Mouse (Mus musculus): ENCODE data around the gene Fam193a. TPM values are rescaled to one million over a fixed set of nuclear protein-coding genes. Genes with fewer than 3 reads are reported as not detected.

Gene Fam193a
- polyA plus RNA-seq, 1 experiment from 2014 or later: 8.9 TPM

- H3K36me3 ChIP-seq (ENCODE audit: control insufficient read depth, insufficient read depth, low read length): no peaks in the 10 kb centered on the region
- no peaks in the 10 kb centered on the region for H3K27me3 ChIP-seq (replicated peaks; ENCODE audit: control insufficient read depth, insufficient read depth, low read length)
- peak within 1 kb of the TSS; percentile 90 for H3K4me2 ChIP-seq
- H3K9me3 ChIP-seq (ENCODE audit: control insufficient read depth, low read length): no peaks in the 10 kb centered on the region
- peak within 1 kb of the TSS; percentile 87 for H3K4me3 ChIP-seq (ENCODE audit: low read depth, low read length)
- H3K9ac ChIP-seq (ENCODE audit: low read depth, low read length): peak within 1 kb of the TSS; percentile 100
- H3K4me1 ChIP-seq (replicated peaks; ENCODE audit: control insufficient read depth, insufficient read depth, low read length): peaks cover 15% of the 10 kb centered on the region
- WGBS: under 1% methylated on average over 66 of the region's 67 CpGs
- peak; percentile 97 for DNase-seq (ENCODE audit: low spot score)
- peak within 1 kb of the TSS; percentile 97 for H3K27ac ChIP-seq (ENCODE audit: low read depth, low read length)
- ATAC-seq (replicated peaks; ENCODE audit: low FRiP score): peak; percentile 94
Observed at GRCm38 (mm10) chr5:34336097-34336774, 33.5 kb upstream of the Fam193a start, which contains the start of gene Rnf4. Gene Rnf4 (plus strand): TSS chr5:34336289.

GRCm38 (mm10) chr5:34336775-34337450, 32.8 kb upstream of the Fam193a start:
- H3K36me3 ChIP-seq (ENCODE audit: control insufficient read depth, insufficient read depth, low read length): no peaks in the 10 kb centered on the region
- under 1% methylated on average over 42 of the region's 42 CpGs for WGBS
- DNase-seq (ENCODE audit: low spot score) (peak; percentile 79), ATAC-seq (replicated peaks; ENCODE audit: low FRiP score) (peak; percentile 58)
- peak overlapping the region; percentile 97 for H3K27ac ChIP-seq (ENCODE audit: low read depth, low read length)
- no peaks in the 10 kb centered on the region for H3K27me3 ChIP-seq (replicated peaks; ENCODE audit: control insufficient read depth, insufficient read depth, low read length)
- H3K9me3 ChIP-seq (ENCODE audit: control insufficient read depth, low read length): no peaks in the 10 kb centered on the region
- H3K4me2 ChIP-seq: peak overlapping the region; percentile 90
- peaks cover 15% of the 10 kb centered on the region for H3K4me1 ChIP-seq (replicated peaks; ENCODE audit: control insufficient read depth, insufficient read depth, low read length)
- peak overlapping the region; percentile 100 for H3K9ac ChIP-seq (ENCODE audit: low read depth, low read length)
- peak overlapping the region; percentile 87 for H3K4me3 ChIP-seq (ENCODE audit: low read depth, low read length)

- Histone ChIP-seq H3K9ac (ENCODE audit: low read depth, low read length) (no peak overlapping the region), H3K36me3 (ENCODE audit: control insufficient read depth, insufficient read depth, low read length) (peaks cover 17% of the 10 kb centered on the region), H3K4me2 (no peak overlapping the region), H3K27ac (ENCODE audit: low read depth, low read length) (no peak overlapping the region), H3K4me3 (ENCODE audit: low read depth, low read length) (no peak overlapping the region), H3K9me3 (ENCODE audit: control insufficient read depth, low read length) (no peaks in the 10 kb centered on the region), H3K27me3 (replicated peaks; ENCODE audit: control insufficient read depth, insufficient read depth, low read length) (no peaks in the 10 kb centered on the region), H3K4me1 (replicated peaks; ENCODE audit: control insufficient read depth, insufficient read depth, low read length) (peaks cover 15% of the 10 kb centered on the region)
- 80% methylated on average over 6 of the region's 6 CpGs for WGBS
- ATAC-seq (replicated peaks; ENCODE audit: low FRiP score) (no peak), DNase-seq (ENCODE audit: low spot score) (no peak)
Observed at GRCm38 (mm10) chr5:34340246-34340645, 29.5 kb upstream of the Fam193a start.

- DNase-seq (ENCODE audit: low spot score) (no peak), ATAC-seq (replicated peaks; ENCODE audit: low FRiP score) (no peak)
- Histone ChIP-seq H3K9me3 (ENCODE audit: control insufficient read depth, low read length) (no peaks in the 10 kb centered on the region), H3K27ac (ENCODE audit: low read depth, low read length) (no peak overlapping the region), H3K4me2 (no peak overlapping the region), H3K4me1 (replicated peaks; ENCODE audit: control insufficient read depth, insufficient read depth, low read length) (no peaks in the 10 kb centered on the region), H3K4me3 (ENCODE audit: low read depth, low read length) (no peak overlapping the region), H3K36me3 (ENCODE audit: control insufficient read depth, insufficient read depth, low read length) (peaks cover 59% of the 10 kb centered on the region), H3K27me3 (replicated peaks; ENCODE audit: control insufficient read depth, insufficient read depth, low read length) (no peaks in the 10 kb centered on the region), H3K9ac (ENCODE audit: low read depth, low read length) (no peak overlapping the region)
- WGBS: 97% methylated on average over 3 of the region's 3 CpGs
Observed at GRCm38 (mm10) chr5:34352084-34352631, 17.6 kb upstream of the Fam193a start.

- Histone ChIP-seq H3K4me3 (ENCODE audit: low read depth, low read length) (no peak overlapping the region), H3K9me3 (ENCODE audit: control insufficient read depth, low read length) (no peaks in the 10 kb centered on the region), H3K4me2 (no peak overlapping the region), H3K27ac (ENCODE audit: low read depth, low read length) (no peak overlapping the region), H3K4me1 (replicated peaks; ENCODE audit: control insufficient read depth, insufficient read depth, low read length) (no peaks in the 10 kb centered on the region), H3K36me3 (ENCODE audit: control insufficient read depth, insufficient read depth, low read length) (peaks cover 18% of the 10 kb centered on the region; the same call in 1 of the 2 replicates), H3K9ac (ENCODE audit: low read depth, low read length) (no peak overlapping the region), H3K27me3 (replicated peaks; ENCODE audit: control insufficient read depth, insufficient read depth, low read length) (no peaks in the 10 kb centered on the region)
- WGBS: 91% methylated on average over 3 of the region's 3 CpGs
- DNase-seq (ENCODE audit: low spot score): no peak
- no peak for ATAC-seq (replicated peaks; ENCODE audit: low FRiP score)
Observed at GRCm38 (mm10) chr5:34360261-34360660, 9.5 kb upstream of the Fam193a start.

- DNase-seq (ENCODE audit: low spot score): no peak
- no peaks in the 10 kb centered on the region for H3K9me3 ChIP-seq (ENCODE audit: control insufficient read depth, low read length)
- H3K27me3 ChIP-seq (replicated peaks; ENCODE audit: control insufficient read depth, insufficient read depth, low read length): no peaks in the 10 kb centered on the region
- H3K9ac ChIP-seq (ENCODE audit: low read depth, low read length): no peak overlapping the region
- H3K4me3 ChIP-seq (ENCODE audit: low read depth, low read length): no peak overlapping the region
- H3K36me3 ChIP-seq (ENCODE audit: control insufficient read depth, insufficient read depth, low read length): peaks cover 13% of the 10 kb centered on the region; the same call in 1 of the 2 replicates
- ATAC-seq (replicated peaks; ENCODE audit: low FRiP score): no peak
- H3K4me2 ChIP-seq: no peak overlapping the region
- no peaks in the 10 kb centered on the region for H3K4me1 ChIP-seq (replicated peaks; ENCODE audit: control insufficient read depth, insufficient read depth, low read length)
- no peak overlapping the region for H3K27ac ChIP-seq (ENCODE audit: low read depth, low read length)
Observed at GRCm38 (mm10) chr5:34363115-34363514, 6.6 kb upstream of the Fam193a start.

GRCm38 (mm10) chr5:34368551-34369290, 1.0 kb upstream of the Fam193a start:
- H3K9me3 ChIP-seq (ENCODE audit: control insufficient read depth, low read length): no peaks in the 10 kb centered on the region
- H3K9ac ChIP-seq (ENCODE audit: low read depth, low read length): peak overlapping the region; percentile 82
- H3K4me3 ChIP-seq (ENCODE audit: low read depth, low read length): peak overlapping the region; percentile 96
- peaks cover 10% of the 10 kb centered on the region for H3K4me1 ChIP-seq (replicated peaks; ENCODE audit: control insufficient read depth, insufficient read depth, low read length)
- 69% methylated on average over 7 of the region's 7 CpGs for WGBS
- peak overlapping the region; percentile 71 for H3K27ac ChIP-seq (ENCODE audit: low read depth, low read length)
- ATAC-seq (replicated peaks; ENCODE audit: low FRiP score) (no peak), DNase-seq (ENCODE audit: low spot score) (peak; percentile 38)
- no peaks in the 10 kb centered on the region for H3K27me3 ChIP-seq (replicated peaks; ENCODE audit: control insufficient read depth, insufficient read depth, low read length)
- peak overlapping the region; percentile 86 for H3K4me2 ChIP-seq
- H3K36me3 ChIP-seq (ENCODE audit: control insufficient read depth, insufficient read depth, low read length): no peaks in the 10 kb centered on the region; the same call in 1 of the 2 replicates

GRCm38 (mm10) chr5:34370022-34370823, 490 bp downstream of the Fam193a start:
- no peak for ATAC-seq (replicated peaks; ENCODE audit: low FRiP score)

More at GRCm38 (mm10) chr5:34370022-34370823, 490 bp downstream of the Fam193a start:
- Histone ChIP-seq H3K9ac (ENCODE audit: low read depth, low read length) (peak overlapping the region; percentile 95), H3K4me1 (replicated peaks; ENCODE audit: control insufficient read depth, insufficient read depth, low read length) (peaks cover 10% of the 10 kb centered on the region), H3K9me3 (ENCODE audit: control insufficient read depth, low read length) (no peaks in the 10 kb centered on the region), H3K4me2 (peak overlapping the region; percentile 90), H3K4me3 (ENCODE audit: low read depth, low read length) (peak overlapping the region; percentile 96), H3K27me3 (replicated peaks; ENCODE audit: control insufficient read depth, insufficient read depth, low read length) (no peaks in the 10 kb centered on the region), H3K27ac (ENCODE audit: low read depth, low read length) (peak overlapping the region; percentile 80), H3K36me3 (ENCODE audit: control insufficient read depth, insufficient read depth, low read length) (no peaks in the 10 kb centered on the region; the same call in 1 of the 2 replicates)
- under 1% methylated on average over 64 of the region's 114 CpGs for WGBS
- DNase-seq (ENCODE audit: low spot score): peak; percentile 48

All from liver, embryonic 11.5 days (tissue).